Mouse (Mus musculus) heart, adult 10 weeks (tissue): Measurements from ENCODE around the gene Srsf9. TPM values are rescaled to one million over a fixed set of nuclear protein-coding genes. Genes with fewer than 3 reads are reported as not detected.

Experiments used
- polyA plus RNA-seq: library from polyadenylated mRNA; stranded (reverse); fragments of 350-450 nt; fragmentation: Illumina TruSeq; extraction: RNeasy Lipid Tissue Mini Kit (QIAGEN cat#74804); gene quantifications from one replicate; pipeline ENCODE4 v1.2.3, GENCODE M21; 2014; ENCODE audit warnings: low read depth, low replicate concordance

Gene Srsf9
- polyA plus RNA-seq: 20.9 TPM

GRCm38 (mm10) chr5:115326875-115327609 is at the start of gene Srsf9:
TSS of gene Srsf9 (plus strand) at chr5:115327177.

GRCm38 (mm10) chr5:115279226-115280049 is 47.5 kb upstream of the Srsf9 start, which contains the start of gene Coq5:
TSS of gene Coq5 (plus strand) at chr5:115279666.

GRCm38 (mm10) chr5:115300792-115301614 is 26.0 kb upstream of the Srsf9 start, which contains the start of gene Dynll1:
TSS of gene Dynll1 (minus strand) at chr5:115300999.

GRCm38 (mm10) chr5:115340577-115341313 is 13.8 kb downstream of the Srsf9 start, which contains the start of the genes Gatc and Triap1:
TSS of gene Gatc (minus strand) at chr5:115341178.
TSS of gene Triap1 (plus strand) at chr5:115341225.

GRCm38 (mm10) chr5:115348546-115349224 is 21.7 kb downstream of the Srsf9 start, which contains the start of gene Cox6a1:
TSS of gene Cox6a1 (minus strand) at chr5:115348981.

Other genes with a start within 250 kb of the Srsf9 start
- gene Gm10401, start 228.9 kb upstream of the Srsf9 start, polyA plus RNA-seq: not detected
- 243 TPM for gene Acads, start 207.8 kb upstream of the Srsf9 start, polyA plus RNA-seq
- gene Unc119b, start 192.2 kb upstream of the Srsf9 start, polyA plus RNA-seq: 18.8 TPM
- 59.9 TPM for gene Mlec, start 169.0 kb upstream of the Srsf9 start, polyA plus RNA-seq
- gene Cabp1, start 132.8 kb upstream of the Srsf9 start, polyA plus RNA-seq: 11.9 TPM
- gene Pop5, start 91.3 kb upstream of the Srsf9 start, polyA plus RNA-seq: 57.9 TPM
- 267 TPM for gene Rnf10, start 54.3 kb upstream of the Srsf9 start, polyA plus RNA-seq
- gene Coq5, start 47.5 kb upstream of the Srsf9 start, polyA plus RNA-seq: 119 TPM
- 76.2 TPM for gene Dynll1, start 26.2 kb upstream of the Srsf9 start, polyA plus RNA-seq
- 27.9 TPM for gene Gatc, start 14.0 kb downstream of the Srsf9 start, polyA plus RNA-seq
- 33.4 TPM for gene Triap1, start 14.0 kb downstream of the Srsf9 start, polyA plus RNA-seq
- 301 TPM for gene Cox6a1, start 21.8 kb downstream of the Srsf9 start, polyA plus RNA-seq
- 0.39 TPM for gene Msi1, start 102.4 kb downstream of the Srsf9 start, polyA plus RNA-seq
- gene Pla2g1b, start 139.1 kb downstream of the Srsf9 start, polyA plus RNA-seq: not detected
- 27.2 TPM for gene Sirt4, start 157.5 kb downstream of the Srsf9 start, polyA plus RNA-seq
- gene Pxn, start 179.5 kb downstream of the Srsf9 start, polyA plus RNA-seq: 39.8 TPM
- 1,068 TPM for gene Rplp0, start 232.3 kb downstream of the Srsf9 start, polyA plus RNA-seq
- gene Gcn1l1, start 238.1 kb downstream of the Srsf9 start, polyA plus RNA-seq: 26.4 TPM